ENCODE assay signal across 7 mouse cellular contexts in the genomic region with DNA sequence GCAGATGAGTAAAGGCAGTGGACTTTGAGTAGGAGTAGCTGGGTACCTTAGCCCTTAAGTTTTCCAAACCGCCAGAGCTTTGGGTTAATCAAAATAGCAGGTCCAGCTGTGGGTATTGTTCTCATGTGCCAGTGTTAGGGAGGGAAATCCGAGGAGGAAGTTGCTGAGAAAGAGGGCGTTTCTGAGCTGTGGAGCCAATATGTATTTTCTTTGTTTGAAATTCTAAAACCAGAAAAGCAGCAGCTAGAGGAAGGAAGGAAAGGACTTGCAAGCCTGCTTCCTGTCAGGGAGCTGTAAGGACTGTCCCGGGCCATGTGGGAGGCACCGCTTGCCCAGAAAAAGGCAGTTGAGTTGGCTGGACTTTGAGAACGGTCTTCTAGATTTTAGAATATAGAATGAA. TPM values are rescaled to one million over a fixed set of nuclear protein-coding genes. Genes with fewer than 3 reads are reported as not detected.
DNase-seq lines count a peak whose midpoint lies in the region; ATAC-seq and TF ChIP-seq lines count a peak whose summit lies in the region.

No protein-coding gene starts in this region.

- no peaks in the 10 kb centered on the region for H3K27me3 ChIP-seq in heart, embryonic 12.5 days (replicated peaks)
- H3K27me3 ChIP-seq in kidney, embryonic 15.5 days: no peaks in the 10 kb centered on the region
- no peaks in the 10 kb centered on the region for H3K27me3 ChIP-seq in stomach, postnatal 0 days (ENCODE audit: control insufficient read depth, insufficient read depth, low read length)

- no peak for TF ChIP-seq POLR2A in cortical plate, adult 2 months (IDR thresholded peaks at IDR 0.05; ENCODE audit: extremely low read depth, insufficient read depth, low read length)

- peak; percentile 31 for DNase-seq in Muller cell, postnatal 12 days (ENCODE audit: inconsistent ontology term)
- peak; percentile 87 for DNase-seq in lung, postnatal 25 days (ENCODE audit: low spot score)
- peak; percentile 60 for DNase-seq in stomach, postnatal 0 days (ENCODE audit: low spot score)
- no peak for DNase-seq in left cerebral cortex, adult 8-10 months (ENCODE audit: low spot score in 2 of 2)

- peak; percentile 64 for TF ChIP-seq EP300 in stomach, postnatal 0 days (optimal IDR thresholded peaks at IDR 0.05)

- TF ChIP-seq CTCF in cortical plate, adult 2 months (IDR thresholded peaks at IDR 0.05; ENCODE audit: extremely low read depth, insufficient read depth, low read length): no peak
- TF ChIP-seq CTCF in stomach, postnatal 0 days (IDR thresholded peaks at IDR 0.05; ENCODE audit: low read depth): no peak

- peaks cover 12% of the 10 kb centered on the region for H3K36me3 ChIP-seq in heart, embryonic 12.5 days
- peaks cover 13% of the 10 kb centered on the region for H3K36me3 ChIP-seq in kidney, embryonic 15.5 days
- H3K36me3 ChIP-seq in stomach, postnatal 0 days (ENCODE audit: control insufficient read depth, insufficient read depth, low read length): no peaks in the 10 kb centered on the region; the same call in 1 of the 2 replicates

- H3K9me3 ChIP-seq in heart, embryonic 12.5 days (replicated peaks): no peaks in the 10 kb centered on the region
- H3K9me3 ChIP-seq in kidney, embryonic 15.5 days (replicated peaks): no peaks in the 10 kb centered on the region
- H3K9me3 ChIP-seq in stomach, postnatal 0 days (ENCODE audit: control insufficient read depth, low read length): no peaks in the 10 kb centered on the region

- peak overlapping the region; percentile 90 for H3K4me2 ChIP-seq in heart, embryonic 12.5 days
- H3K4me2 ChIP-seq in kidney, embryonic 15.5 days: peak overlapping the region; percentile 72
- peak overlapping the region; percentile 73 for H3K4me2 ChIP-seq in stomach, postnatal 0 days (replicated peaks; ENCODE audit: low read depth)

- 16% methylated on average over 6 of the region's 6 CpGs for WGBS in heart, embryonic 12.5 days
- WGBS in kidney, embryonic 15.5 days: 3% methylated on average over 6 of the region's 6 CpGs
- WGBS in stomach, postnatal 0 days: 2% methylated on average over 6 of the region's 6 CpGs

- no peak overlapping the region; the same call in 1 of the 2 replicates for H3K4me3 ChIP-seq in cortical plate, adult 2 months (ENCODE audit: insufficient read depth, low read length)
- H3K4me3 ChIP-seq in heart, embryonic 12.5 days: peak overlapping the region; percentile 76
- peak overlapping the region; percentile 85 for H3K4me3 ChIP-seq in kidney, embryonic 15.5 days (replicated peaks)
- H3K4me3 ChIP-seq in stomach, postnatal 0 days (ENCODE audit: low read depth, low read length): peak overlapping the region; percentile 97

- H3K27ac ChIP-seq in cortical plate, adult 2 months (ENCODE audit: insufficient read depth, low read length): peak overlapping the region; percentile 82; the same call in 1 of the 2 replicates
- peak overlapping the region; percentile 87 for H3K27ac ChIP-seq in heart, embryonic 12.5 days (ENCODE audit: poor library complexity, severe bottlenecking)
- peak overlapping the region; percentile 90 for H3K27ac ChIP-seq in kidney, embryonic 15.5 days
- H3K27ac ChIP-seq in stomach, postnatal 0 days (replicated peaks): peak overlapping the region; percentile 97

- ATAC-seq in heart, embryonic 12.5 days (ENCODE audit: insufficient number of reproducible peaks, low FRiP score): no peak
- no peak for ATAC-seq in kidney, embryonic 15.5 days (replicated peaks; ENCODE audit: low FRiP score)
- ATAC-seq in stomach, postnatal 0 days (ENCODE audit: low FRiP score, low TSS enrichment): peak; percentile 31; the same call in 1 of the 2 replicates

- H3K4me1 ChIP-seq in cortical plate, adult 2 months (ENCODE audit: control insufficient read depth, insufficient read depth, low read length): no peaks in the 10 kb centered on the region
- H3K4me1 ChIP-seq in heart, embryonic 12.5 days (replicated peaks): peaks cover 27% of the 10 kb centered on the region
- peaks cover 42% of the 10 kb centered on the region for H3K4me1 ChIP-seq in kidney, embryonic 15.5 days
- 0 out of 2 replicates have a peak, but pooled peaks cover 2% of the 10 kb centered on the region for H3K4me1 ChIP-seq in stomach, postnatal 0 days (replicated peaks; ENCODE audit: control insufficient read depth, insufficient read depth)

- H3K9ac ChIP-seq in heart, embryonic 12.5 days: peak overlapping the region; percentile 92
- H3K9ac ChIP-seq in kidney, embryonic 15.5 days: peak overlapping the region; percentile 88
- peak overlapping the region; percentile 98; the same call in 1 of the 2 replicates for H3K9ac ChIP-seq in stomach, postnatal 0 days (ENCODE audit: low read length)

RNA-seq across cellular contexts. Expression of a gene that starts 1.7 kb away (rescaled TPM):
- polyA plus RNA-seq in cortical plate, adult 2 months (2012; rRNA removed): 14.7 and 15.6 TPM in 2 replicates
- 68.5 and 70.1 TPM in 2 replicates for polyA plus RNA-seq in heart, embryonic 12.5 days (2016; fragmentation: Nextera tagmentation; extraction: Ambion mirVana)
- polyA plus RNA-seq in kidney, embryonic 15.5 days (2015; fragmentation: Nextera tagmentation; extraction: Ambion mirVana): 107 and 109 TPM in 2 replicates
- 71.4 and 84.2 TPM in 2 replicates for polyA plus RNA-seq in stomach, postnatal 0 days (2015; fragmentation: Nextera tagmentation; extraction: Ambion mirVana)
- total RNA-seq in left cerebral cortex, adult 8-10 months (2022): 10 to 100 TPM; 27.4 to 42.1 (median 38.9) TPM

Comparison
In these comparisons a context has a peak if more than half of its experiments do, and no peak if none do; other contexts are left out.
1. DNase-seq: peak in Muller cell, postnatal 12 days (single experiment), lung, postnatal 25 days (single experiment) and stomach, postnatal 0 days (single experiment); none in left cerebral cortex, adult 8-10 months (0 of 2).
2. Peak in every context shown above with its lines, with median percentiles within 50 percentile points of each other: H3K27ac ChIP-seq, H3K4me2 ChIP-seq and H3K9ac ChIP-seq.